Mouse (Mus musculus): Measurements from ENCODE around the gene Socs3.
A peak's percentile ranks its signal among the peaks of the same experiment; 100 is the strongest.

The Socs3 gene

DNA sequence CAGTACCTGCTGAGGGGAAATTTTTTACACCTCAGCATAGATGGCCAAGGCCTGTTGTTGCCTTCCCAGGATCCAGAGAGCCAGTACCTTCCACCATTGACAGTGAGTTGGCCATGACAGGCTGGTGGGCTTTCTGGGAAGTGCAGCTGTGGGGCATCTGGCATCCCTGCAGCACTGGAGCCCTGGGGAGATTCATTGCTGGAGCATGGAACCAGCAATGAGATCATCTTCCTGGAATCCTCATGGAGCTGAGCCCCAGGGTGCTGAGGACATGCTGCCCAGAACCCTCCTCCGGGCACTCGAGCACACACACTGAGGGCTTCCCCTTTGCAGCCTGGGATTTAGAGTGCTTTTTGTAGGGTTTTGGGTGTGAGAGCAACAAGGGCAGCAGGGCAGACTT is 25.4 kb upstream of the Socs3 start:
- no peak for DNase-seq (ENCODE audit: low spot score in 2 of 2)

GRCm38 (mm10) chr11:117994250-117995057 is 24.6 kb upstream of the Socs3 start:
- DNase-seq (ENCODE audit: low spot score in 2 of 2) = peak in 1 of 2 experiments; percentile 38

- no peak for DNase-seq (ENCODE audit: low spot score in 2 of 2)
Observed at GRCm38 (mm10) chr11:117993190-117994175, 23.6 kb upstream of the Socs3 start.

DNA sequence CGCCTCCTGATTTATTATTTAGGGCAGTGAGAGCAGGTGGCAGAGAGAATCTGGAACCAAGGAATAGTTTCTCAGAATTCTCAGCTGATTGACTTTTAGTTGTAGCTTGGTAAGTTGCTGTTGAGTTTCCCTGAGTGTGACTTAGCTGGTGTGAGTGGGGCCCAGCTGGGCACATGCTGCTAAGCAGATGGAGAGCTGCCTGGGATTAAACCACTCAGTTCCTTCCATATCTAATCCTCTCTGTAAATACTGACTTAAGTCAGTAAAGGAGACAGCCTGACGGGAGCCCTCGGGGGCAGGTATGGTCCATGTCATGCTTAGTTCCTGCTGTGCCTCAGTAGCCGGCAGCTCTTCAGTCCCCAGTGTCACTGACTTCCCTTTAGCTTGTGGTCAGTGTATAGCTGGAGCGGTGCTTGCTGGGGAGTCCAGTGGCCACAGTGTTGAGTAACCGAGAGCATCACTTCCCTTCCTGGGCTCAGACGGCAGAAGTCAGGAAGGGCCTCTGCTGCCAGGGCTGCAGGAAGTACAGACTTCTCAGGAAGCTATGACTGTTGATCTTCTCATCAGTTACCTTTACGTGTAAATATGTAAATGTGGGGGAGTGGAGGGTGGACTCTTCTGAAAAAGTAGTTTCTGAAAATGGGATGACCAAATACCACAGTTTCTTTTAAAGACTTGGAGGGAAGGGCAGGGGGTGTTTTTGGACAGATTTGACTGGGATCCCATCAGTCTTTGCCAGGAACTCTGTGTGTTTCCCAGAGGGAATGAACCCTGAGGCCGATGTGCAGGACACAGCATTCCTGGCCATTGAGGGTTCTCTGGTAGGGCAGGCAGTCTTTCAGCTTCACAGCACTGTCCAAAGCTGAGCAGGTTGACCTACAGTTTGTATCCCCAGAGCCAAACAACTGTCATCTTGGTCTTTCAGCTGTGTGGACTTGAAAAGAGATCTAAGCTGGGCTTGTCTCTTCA is 21.9 kb upstream of the Socs3 start:
- no peak for DNase-seq (ENCODE audit: low spot score in 2 of 2)

DNA sequence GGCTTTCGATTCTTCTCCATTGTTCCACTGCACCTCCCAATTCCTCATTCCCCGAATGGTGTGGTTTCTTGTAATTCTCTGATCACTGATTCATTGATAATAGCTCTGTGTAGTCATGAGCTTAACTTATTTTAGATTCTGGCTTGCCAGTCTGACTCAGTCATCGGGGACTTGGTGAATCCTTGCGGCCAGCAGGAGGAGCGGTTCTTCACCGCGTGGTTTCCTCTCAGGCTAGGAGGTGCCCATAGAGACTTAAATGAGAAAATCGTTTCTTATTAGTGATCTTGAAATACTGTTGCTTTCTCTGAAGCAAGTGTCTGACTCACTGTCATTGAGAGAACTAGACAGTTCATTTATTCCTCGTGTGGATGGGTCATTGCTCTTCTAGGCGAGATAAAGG is 20.1 kb upstream of the Socs3 start:
- no peak for DNase-seq (ENCODE audit: low spot score in 2 of 2)

GRCm38 (mm10) chr11:117989241-117989640 is 19.4 kb upstream of the Socs3 start:
- no peak for DNase-seq (ENCODE audit: low spot score in 2 of 2)

DNA sequence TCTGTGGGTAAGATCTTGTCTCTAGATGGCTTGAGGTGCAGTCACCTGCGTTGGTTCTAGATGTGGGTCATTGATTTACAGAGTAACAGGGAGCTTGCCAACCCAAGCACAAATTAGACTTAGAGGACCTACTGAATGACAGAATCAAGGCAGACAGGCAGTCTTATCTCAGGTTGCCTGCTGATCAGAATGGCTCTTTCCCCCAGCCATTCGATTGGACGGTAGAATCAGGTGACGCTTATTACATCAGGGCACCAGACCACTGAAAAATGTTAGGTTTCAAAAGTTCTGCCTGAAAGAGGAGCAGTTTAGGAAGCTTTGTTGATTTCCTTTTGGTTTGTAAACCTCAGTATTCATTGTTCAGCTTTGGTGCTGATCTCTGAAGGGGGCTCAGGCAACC is 18.1 kb upstream of the Socs3 start:
- DNase-seq (ENCODE audit: low spot score in 2 of 2) = no peak

DNA sequence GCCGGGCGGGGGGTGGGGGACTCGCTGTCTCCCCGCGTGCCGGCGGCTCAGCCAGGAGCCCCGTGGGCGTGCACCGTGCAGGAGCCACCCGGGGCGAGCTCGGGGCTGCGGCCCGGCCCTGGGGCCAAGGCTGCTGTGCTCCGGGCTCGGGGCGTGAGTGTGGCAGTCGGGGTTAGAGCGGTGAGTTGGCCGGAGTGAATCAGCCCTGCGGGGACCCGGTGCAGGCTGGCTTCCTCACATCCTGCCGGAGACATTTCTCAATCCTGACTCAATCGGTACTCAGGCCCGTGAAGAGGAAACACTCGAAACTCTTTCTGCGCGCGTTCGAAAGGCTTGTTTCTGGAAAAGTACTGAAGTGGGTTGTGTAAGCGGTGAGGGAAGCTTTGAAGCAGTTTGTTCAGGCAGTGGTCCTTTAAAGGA is 17.2 kb upstream of the Socs3 start:
- DNase-seq (ENCODE audit: low spot score in 2 of 2) = no peak

- DNase-seq (ENCODE audit: low spot score in 2 of 2) = peak; percentile 87 to 88
Observed at GRCm38 (mm10) chr11:117986126-117987031, 16.5 kb upstream of the Socs3 start, which contains the start of gene Pgs1. Gene Pgs1, plus strand, starts transcription at chr11:117986292.

GRCm38 (mm10) chr11:117983770-117984169 is 13.9 kb upstream of the Socs3 start:
- no peak for DNase-seq (ENCODE audit: low spot score in 2 of 2)

GRCm38 (mm10) chr11:117982426-117982825 is 12.6 kb upstream of the Socs3 start:
- no peak for DNase-seq (ENCODE audit: low spot score in 2 of 2)

DNA sequence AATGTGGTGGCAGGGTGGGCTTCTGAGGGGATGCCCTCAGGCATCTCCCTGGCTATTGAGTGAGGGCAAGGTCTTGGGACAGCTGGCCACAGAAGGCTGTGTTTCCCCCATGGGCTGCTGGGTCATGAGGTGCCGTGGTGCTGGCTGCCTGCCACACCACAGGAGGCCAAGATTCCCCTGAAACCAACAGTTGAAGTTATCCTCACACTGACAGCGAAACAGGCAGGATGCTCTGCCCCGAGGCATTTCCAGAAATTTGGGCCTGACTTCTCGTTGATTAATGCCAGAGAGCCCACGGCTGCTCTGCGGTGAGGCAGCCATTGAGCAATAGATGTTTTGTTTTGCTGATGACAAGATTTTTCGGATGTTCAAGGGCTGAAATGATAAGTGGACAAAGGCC is 9.5 kb upstream of the Socs3 start:
- DNase-seq (ENCODE audit: low spot score in 2 of 2) = no peak

GRCm38 (mm10) chr11:117977694-117978360 is 8.0 kb upstream of the Socs3 start:
- DNase-seq (ENCODE audit: low spot score in 2 of 2) = no peak

GRCm38 (mm10) chr11:117976081-117976582 is 6.3 kb upstream of the Socs3 start:
- DNase-seq (ENCODE audit: low spot score in 2 of 2) = no peak

- no peak for DNase-seq (ENCODE audit: low spot score in 2 of 2)
Observed at GRCm38 (mm10) chr11:117975211-117975967, 5.5 kb upstream of the Socs3 start.

DNA sequence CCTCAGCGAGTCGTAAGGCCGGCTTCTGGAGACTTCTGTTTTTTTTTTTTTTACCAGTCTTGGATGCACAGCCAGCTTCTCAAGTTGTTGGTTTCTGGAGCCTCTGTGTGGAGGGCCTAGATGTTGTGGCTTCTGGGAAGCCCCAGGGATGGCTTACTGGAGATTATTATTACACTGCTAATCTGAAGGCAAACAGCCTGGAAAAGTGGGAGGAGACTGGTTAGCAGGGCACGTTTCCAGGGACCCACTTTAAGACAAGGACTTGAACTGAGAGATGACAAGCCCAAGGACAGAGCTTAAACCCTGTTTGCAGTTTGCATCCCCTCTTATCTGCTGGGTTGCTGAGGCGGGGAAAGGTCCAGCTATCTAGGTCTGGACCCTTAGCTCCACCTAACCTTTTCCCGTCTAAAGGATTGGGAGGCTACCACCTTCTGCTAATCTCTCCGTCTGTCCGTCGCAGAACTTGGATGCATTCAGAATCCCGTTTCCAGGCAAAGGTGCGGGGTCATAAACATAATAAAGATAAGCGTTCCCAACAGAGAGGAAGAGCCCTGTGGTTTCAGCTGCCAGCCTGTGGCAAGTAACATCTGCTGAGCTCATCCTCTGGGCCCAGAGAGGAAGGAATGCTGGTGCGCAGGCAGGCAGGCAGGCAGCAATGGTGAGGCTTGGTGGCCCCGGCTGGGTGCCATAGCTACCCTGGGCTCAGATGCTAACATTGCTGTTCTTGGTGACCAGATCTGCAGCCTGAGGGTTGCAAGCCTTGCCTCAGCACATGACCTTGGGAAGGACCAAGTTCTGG is 4.7 kb upstream of the Socs3 start:
- no peak for DNase-seq (ENCODE audit: low spot score in 2 of 2)

GRCm38 (mm10) chr11:117973569-117973968 is 3.7 kb upstream of the Socs3 start:
- DNase-seq (ENCODE audit: low spot score in 2 of 2) = no peak

All from right cerebral cortex, postnatal 36 days (tissue).